Mouse (Mus musculus): ENCODE measurements around the gene 2010111I01Rik.

DNA sequence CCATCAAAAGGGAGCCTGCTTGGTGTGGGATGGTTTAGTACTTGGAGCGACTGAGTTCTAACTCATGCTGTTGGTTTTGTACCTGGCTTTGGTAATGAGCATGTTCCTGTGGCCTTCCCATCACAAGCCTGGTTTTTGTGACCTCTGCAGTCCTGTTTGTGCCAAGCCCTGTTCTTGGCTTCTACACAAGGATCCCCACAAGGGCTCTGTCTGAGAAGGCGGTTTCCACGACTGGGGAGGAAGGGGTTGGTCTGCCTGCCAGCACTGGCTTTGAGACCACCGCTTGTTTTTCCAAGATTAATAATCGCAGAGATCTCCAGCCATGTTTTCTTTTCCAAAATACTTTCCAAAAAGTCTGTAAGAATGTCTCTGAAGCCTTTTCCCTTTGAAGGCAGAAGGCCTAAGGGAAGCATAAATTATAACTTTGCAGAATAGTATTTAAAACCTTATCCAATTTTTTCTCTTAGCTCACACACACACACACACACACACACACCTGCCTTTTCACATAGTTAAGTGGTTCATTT, 67.7 kb downstream of the 2010111I01Rik start:
- TF ChIP-seq CTCF (IDR thresholded peaks at IDR 0.05) (no peak), POLR2A (IDR thresholded peaks at IDR 0.05; ENCODE audit: insufficient read depth, low read depth, low read length) (no peak), EP300 (IDR thresholded peaks at IDR 0.05; ENCODE audit: insufficient read depth, low read depth, low read length) (no peak)

Data from heart, adult 2 months (tissue).